Mouse (Mus musculus): Measurements from ENCODE around the gene Ubald2. TPM values are rescaled to one million over a fixed set of nuclear protein-coding genes. Genes with fewer than 3 reads are reported as not detected.
"Not testable (repeated sequence)": the region's sequence is repeated elsewhere in the genome, so short reads cannot be mapped to it uniquely, and the experiment has no call there.

Ubald2 gene
- polyA plus RNA-seq, 1 experiment from 2014 or later, result 64.0 TPM

- H3K4me1 ChIP-seq (ENCODE audit: control insufficient read depth, insufficient read depth, low read length), result no peaks in the 10 kb centered on the region
- no peak overlapping the region for H3K4me2 ChIP-seq (ENCODE audit: low read depth, low read length)
- no peaks in the 10 kb centered on the region for H3K36me3 ChIP-seq (ENCODE audit: control insufficient read depth, insufficient read depth, low read length)
- H3K27ac ChIP-seq (ENCODE audit: low read depth, low read length), result no peak overlapping the region
- H3K27me3 ChIP-seq (ENCODE audit: control insufficient read depth, insufficient read depth, low read length), result no peaks in the 10 kb centered on the region
- no peak overlapping the region for H3K4me3 ChIP-seq (ENCODE audit: low read depth, low read length)
- H3K9ac ChIP-seq (replicated peaks; ENCODE audit: low read depth, low read length), result no peak overlapping the region
- no peaks in the 10 kb centered on the region for H3K9me3 ChIP-seq (ENCODE audit: control insufficient read depth, low read length)
- 96% methylated on average over 2 of the region's 2 CpGs for WGBS
- ATAC-seq (ENCODE audit: low read depth), result no peak
Observed at GRCm38 (mm10) chr11:116422562-116422961, 11.3 kb upstream of the Ubald2 start.

DNA sequence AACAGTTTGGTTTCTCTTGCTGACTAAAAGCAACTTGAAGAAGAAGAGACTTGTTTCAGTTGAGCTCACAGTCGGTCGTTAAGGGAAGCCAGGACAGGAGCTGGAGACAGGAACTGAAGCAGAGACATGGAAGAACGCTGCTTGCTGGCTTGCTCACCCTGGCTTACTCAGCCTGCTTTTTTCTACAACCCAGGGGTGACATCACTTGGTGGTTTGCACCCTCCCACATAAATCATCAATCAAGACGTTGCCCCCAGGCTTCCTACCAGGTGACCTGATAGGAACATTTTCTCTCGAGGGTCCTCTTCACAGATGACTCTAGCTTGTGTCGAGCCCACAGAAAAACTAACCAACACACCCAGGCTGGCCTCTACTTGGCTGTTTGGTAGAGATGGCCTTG lies 10.7 kb upstream of the Ubald2 start:
- no peak overlapping the region for H3K9ac ChIP-seq (replicated peaks; ENCODE audit: low read depth, low read length)
- no peaks in the 10 kb centered on the region for H3K9me3 ChIP-seq (ENCODE audit: control insufficient read depth, low read length)
- H3K4me2 ChIP-seq (ENCODE audit: low read depth, low read length), result no peak overlapping the region
- no peak overlapping the region for H3K27ac ChIP-seq (ENCODE audit: low read depth, low read length)
- no peak for ATAC-seq (ENCODE audit: low read depth)
- H3K4me1 ChIP-seq (ENCODE audit: control insufficient read depth, insufficient read depth, low read length), result no peaks in the 10 kb centered on the region
- H3K36me3 ChIP-seq (ENCODE audit: control insufficient read depth, insufficient read depth, low read length), result no peaks in the 10 kb centered on the region
- no peaks in the 10 kb centered on the region for H3K27me3 ChIP-seq (ENCODE audit: control insufficient read depth, insufficient read depth, low read length)
- H3K4me3 ChIP-seq (ENCODE audit: low read depth, low read length), result no peak overlapping the region
- WGBS, result 82% methylated on average over 6 of the region's 6 CpGs

DNA sequence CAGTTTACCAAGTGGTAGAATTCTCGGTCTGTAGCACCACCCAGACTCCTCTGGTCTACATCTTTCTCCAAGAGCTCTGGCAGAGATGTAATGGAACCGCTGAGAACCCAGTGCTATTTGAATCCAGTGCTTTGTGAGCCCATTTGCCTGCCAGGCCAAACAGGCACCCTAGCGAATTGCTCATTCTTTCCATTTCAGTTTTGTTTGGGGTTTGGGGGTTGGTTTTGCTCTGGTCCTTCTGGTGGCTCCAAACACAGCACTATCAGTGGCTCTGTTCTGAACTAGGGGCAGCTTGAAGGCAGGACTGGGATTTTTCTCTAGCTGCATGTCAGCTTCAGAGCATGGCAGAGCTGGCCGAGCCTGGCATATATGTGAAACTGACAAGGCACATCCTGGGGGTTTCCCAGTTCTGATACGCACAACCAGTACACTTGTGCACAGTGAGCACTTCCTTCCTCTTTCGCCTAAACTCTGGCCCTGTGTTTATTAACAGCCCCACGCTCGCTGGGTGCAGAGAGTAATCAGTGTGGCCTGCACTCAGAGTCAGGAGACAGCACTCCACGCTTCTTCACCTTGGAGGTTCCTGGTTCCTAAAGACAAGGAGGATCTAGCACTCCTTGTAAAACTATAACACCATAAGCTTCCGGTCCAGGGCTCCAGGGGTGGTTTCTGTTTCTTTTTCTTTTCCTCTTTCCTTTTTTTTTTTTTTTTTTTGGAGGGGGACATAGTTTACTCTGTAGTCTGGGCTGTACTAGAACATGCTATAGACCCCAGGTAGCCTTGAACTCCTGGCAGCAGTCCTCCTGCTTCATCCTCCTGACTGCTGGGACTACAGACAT lies 9.9 kb upstream of the Ubald2 start:
- Histone ChIP-seq H3K4me3 (ENCODE audit: low read depth, low read length) (no peak overlapping the region), H3K27ac (ENCODE audit: low read depth, low read length) (no peak overlapping the region), H3K9ac (replicated peaks; ENCODE audit: low read depth, low read length) (no peak overlapping the region), H3K27me3 (ENCODE audit: control insufficient read depth, insufficient read depth, low read length) (no peaks in the 10 kb centered on the region), H3K36me3 (ENCODE audit: control insufficient read depth, insufficient read depth, low read length) (no peaks in the 10 kb centered on the region), H3K4me1 (ENCODE audit: control insufficient read depth, insufficient read depth, low read length) (no peaks in the 10 kb centered on the region), H3K4me2 (ENCODE audit: low read depth, low read length) (no peak overlapping the region), H3K9me3 (ENCODE audit: control insufficient read depth, low read length) (no peaks in the 10 kb centered on the region)
- 82% methylated on average over 10 of the region's 10 CpGs for WGBS
- no peak for ATAC-seq (ENCODE audit: low read depth)

GRCm38 (mm10) chr11:116424621-116425407 lies 9.1 kb upstream of the Ubald2 start:
- H3K4me3 ChIP-seq (ENCODE audit: low read depth, low read length), result no peak overlapping the region
- WGBS, result 60% methylated on average over 8 of the region's 8 CpGs
- no peaks in the 10 kb centered on the region for H3K9me3 ChIP-seq (ENCODE audit: control insufficient read depth, low read length)
- H3K9ac ChIP-seq (replicated peaks; ENCODE audit: low read depth, low read length), result no peak overlapping the region
- H3K4me1 ChIP-seq (ENCODE audit: control insufficient read depth, insufficient read depth, low read length), result no peaks in the 10 kb centered on the region
- H3K36me3 ChIP-seq (ENCODE audit: control insufficient read depth, insufficient read depth, low read length), result no peaks in the 10 kb centered on the region
- no peak for ATAC-seq (ENCODE audit: low read depth)
- no peak overlapping the region for H3K27ac ChIP-seq (ENCODE audit: low read depth, low read length)
- no peaks in the 10 kb centered on the region for H3K27me3 ChIP-seq (ENCODE audit: control insufficient read depth, insufficient read depth, low read length)
- H3K4me2 ChIP-seq (ENCODE audit: low read depth, low read length), result no peak overlapping the region

GRCm38 (mm10) chr11:116426328-116426727 lies 7.6 kb upstream of the Ubald2 start:
- H3K4me2 ChIP-seq (ENCODE audit: low read depth, low read length); H3K27ac ChIP-seq (ENCODE audit: low read depth, low read length); H3K36me3 ChIP-seq (ENCODE audit: control insufficient read depth, insufficient read depth, low read length); H3K9me3 ChIP-seq (ENCODE audit: control insufficient read depth, low read length); ATAC-seq (ENCODE audit: low read depth); H3K4me1 ChIP-seq (ENCODE audit: control insufficient read depth, insufficient read depth, low read length); H3K4me3 ChIP-seq (ENCODE audit: low read depth, low read length); H3K27me3 ChIP-seq (ENCODE audit: control insufficient read depth, insufficient read depth, low read length); H3K9ac ChIP-seq (replicated peaks; ENCODE audit: low read depth, low read length): not testable (repeated sequence)
- 87% methylated on average over 11 of the region's 11 CpGs for WGBS

- no peak for ATAC-seq (ENCODE audit: low read depth)
- H3K27ac ChIP-seq (ENCODE audit: low read depth, low read length), result no peak overlapping the region
- no peaks in the 10 kb centered on the region for H3K27me3 ChIP-seq (ENCODE audit: control insufficient read depth, insufficient read depth, low read length)
- H3K4me3 ChIP-seq (ENCODE audit: low read depth, low read length), result no peak overlapping the region
- H3K9me3 ChIP-seq (ENCODE audit: control insufficient read depth, low read length), result no peaks in the 10 kb centered on the region
- WGBS, result 81% methylated on average over 6 of the region's 6 CpGs
- no peak overlapping the region for H3K4me2 ChIP-seq (ENCODE audit: low read depth, low read length)
- H3K36me3 ChIP-seq (ENCODE audit: control insufficient read depth, insufficient read depth, low read length), result no peaks in the 10 kb centered on the region
- no peak overlapping the region for H3K9ac ChIP-seq (replicated peaks; ENCODE audit: low read depth, low read length)
- H3K4me1 ChIP-seq (ENCODE audit: control insufficient read depth, insufficient read depth, low read length), result no peaks in the 10 kb centered on the region
Observed at GRCm38 (mm10) chr11:116426852-116427575, 6.9 kb upstream of the Ubald2 start.

GRCm38 (mm10) chr11:116428872-116429859 lies 4.7 kb upstream of the Ubald2 start:
- Histone ChIP-seq H3K4me2 (ENCODE audit: low read depth, low read length) (no peak overlapping the region), H3K4me1 (ENCODE audit: control insufficient read depth, insufficient read depth, low read length) (no peaks in the 10 kb centered on the region), H3K27me3 (ENCODE audit: control insufficient read depth, insufficient read depth, low read length) (no peaks in the 10 kb centered on the region), H3K9ac (replicated peaks; ENCODE audit: low read depth, low read length) (no peak overlapping the region), H3K27ac (ENCODE audit: low read depth, low read length) (no peak overlapping the region), H3K36me3 (ENCODE audit: control insufficient read depth, insufficient read depth, low read length) (no peaks in the 10 kb centered on the region), H3K4me3 (ENCODE audit: low read depth, low read length) (no peak overlapping the region), H3K9me3 (ENCODE audit: control insufficient read depth, low read length) (no peaks in the 10 kb centered on the region)
- WGBS, result 64% methylated on average over 12 of the region's 13 CpGs
- no peak for ATAC-seq (ENCODE audit: low read depth)

DNA sequence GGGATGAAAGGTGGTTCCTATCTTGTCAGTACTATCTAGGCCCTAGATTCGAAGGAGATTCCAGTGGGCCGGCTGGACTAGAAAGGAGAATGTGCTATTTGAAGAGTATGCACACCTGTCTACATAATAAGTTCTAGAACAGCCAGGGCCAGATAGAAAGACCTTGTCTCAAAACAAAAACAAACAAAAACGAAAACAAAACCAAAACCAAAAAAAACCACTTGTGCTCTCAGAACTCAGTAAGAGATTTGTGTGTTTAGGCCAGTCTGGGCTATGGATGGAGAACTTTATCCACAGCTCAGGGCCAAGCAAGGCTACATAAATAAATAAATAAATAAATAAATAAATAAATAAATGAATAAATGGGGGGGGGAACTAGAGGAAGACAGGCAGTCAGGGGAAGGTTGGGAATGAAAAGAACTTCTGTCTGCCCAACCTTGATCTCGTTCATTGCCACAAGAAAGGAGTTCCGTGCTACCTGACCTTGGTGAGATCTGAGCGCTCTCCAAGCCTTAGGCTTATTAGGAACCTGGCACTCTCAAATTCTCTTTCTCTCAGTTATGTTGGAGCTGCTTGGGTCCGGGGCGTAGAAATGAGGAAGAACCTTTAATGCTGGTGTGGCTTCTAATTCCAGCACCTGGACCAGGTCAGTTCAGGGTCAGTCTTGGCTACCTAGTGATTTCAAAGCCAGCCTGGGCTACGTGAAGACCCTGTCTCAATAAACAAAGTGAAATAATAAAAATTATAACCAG lies 3.9 kb upstream of the Ubald2 start:
- WGBS, result 88% methylated on average over 9 of the region's 9 CpGs
- no peak overlapping the region for H3K9ac ChIP-seq (replicated peaks; ENCODE audit: low read depth, low read length)
- no peak for ATAC-seq (ENCODE audit: low read depth)

More for the DNA sequence above, 3.9 kb upstream of the Ubald2 start:
- H3K36me3 ChIP-seq (ENCODE audit: control insufficient read depth, insufficient read depth, low read length), result no peaks in the 10 kb centered on the region
- H3K4me3 ChIP-seq (ENCODE audit: low read depth, low read length), result no peak overlapping the region
- H3K27me3 ChIP-seq (ENCODE audit: control insufficient read depth, insufficient read depth, low read length), result no peaks in the 10 kb centered on the region
- H3K4me2 ChIP-seq (ENCODE audit: low read depth, low read length), result no peak overlapping the region
- no peak overlapping the region for H3K27ac ChIP-seq (ENCODE audit: low read depth, low read length)
- H3K9me3 ChIP-seq (ENCODE audit: control insufficient read depth, low read length), result no peaks in the 10 kb centered on the region
- H3K4me1 ChIP-seq (ENCODE audit: control insufficient read depth, insufficient read depth, low read length), result peaks cover under 1% of the 10 kb centered on the region; the same call in 1 of the 2 replicates
